Mouse (Mus musculus): Measurements from ENCODE around the gene Atp5f1. TPM values are rescaled to one million over a fixed set of nuclear protein-coding genes. Genes with fewer than 3 reads are reported as not detected.
"Not testable (repeated sequence)": the region's sequence is repeated elsewhere in the genome, so short reads cannot be mapped to it uniquely, and the experiment has no call there.

Gene Atp5f1
- total RNA-seq (2022), result 100 to 1,000 TPM; 237 to 261 (median 249) TPM

DNA sequence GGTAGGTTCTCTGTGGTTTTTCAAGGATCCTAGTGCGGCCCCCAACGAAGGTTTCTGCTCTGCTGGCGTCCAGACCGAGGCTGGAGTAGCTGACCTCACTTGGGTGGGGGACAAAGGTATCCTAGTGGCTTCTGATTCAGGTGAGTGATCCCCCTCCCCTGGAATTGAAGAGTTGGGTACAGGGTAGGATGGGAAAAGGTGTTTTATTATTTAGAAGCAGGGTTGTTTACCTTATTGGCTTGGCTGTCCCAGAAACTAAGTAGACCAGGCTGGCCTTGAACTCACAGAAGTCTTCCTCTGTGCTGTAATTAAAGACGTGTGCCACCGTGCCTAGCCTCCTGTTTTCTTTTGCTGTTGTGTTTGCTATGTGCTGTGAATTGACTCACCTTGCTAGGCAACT is at the start of gene Atp5f1:
TSS of gene Atp5f1 (minus strand) at position 101 of the 400 bp plus-strand sequence.
- DNase-seq (ENCODE audit: low spot score in 2 of 2), result no peak

DNA sequence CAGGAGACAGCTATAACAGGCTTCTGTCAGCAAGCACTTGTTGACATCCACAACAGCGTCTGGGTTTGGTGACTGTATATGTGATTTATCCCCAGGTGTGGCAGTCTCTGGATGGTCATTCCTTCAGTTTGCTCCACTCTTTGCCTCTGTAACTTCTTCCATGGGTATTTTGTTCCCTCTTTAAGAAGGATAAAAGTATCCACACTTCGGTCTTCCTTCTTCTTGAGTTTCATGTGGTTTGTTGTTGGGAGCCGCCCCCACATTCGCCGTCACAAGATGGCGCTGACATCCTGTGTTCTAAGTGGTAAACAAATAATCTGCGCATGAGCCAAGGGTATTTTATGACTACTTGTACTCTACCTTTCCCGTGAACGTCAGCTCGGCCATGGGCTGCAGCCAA is 43.5 kb upstream of the Atp5f1 start:
- DNase-seq (ENCODE audit: low spot score in 2 of 2), result not testable (repeated sequence)

DNA sequence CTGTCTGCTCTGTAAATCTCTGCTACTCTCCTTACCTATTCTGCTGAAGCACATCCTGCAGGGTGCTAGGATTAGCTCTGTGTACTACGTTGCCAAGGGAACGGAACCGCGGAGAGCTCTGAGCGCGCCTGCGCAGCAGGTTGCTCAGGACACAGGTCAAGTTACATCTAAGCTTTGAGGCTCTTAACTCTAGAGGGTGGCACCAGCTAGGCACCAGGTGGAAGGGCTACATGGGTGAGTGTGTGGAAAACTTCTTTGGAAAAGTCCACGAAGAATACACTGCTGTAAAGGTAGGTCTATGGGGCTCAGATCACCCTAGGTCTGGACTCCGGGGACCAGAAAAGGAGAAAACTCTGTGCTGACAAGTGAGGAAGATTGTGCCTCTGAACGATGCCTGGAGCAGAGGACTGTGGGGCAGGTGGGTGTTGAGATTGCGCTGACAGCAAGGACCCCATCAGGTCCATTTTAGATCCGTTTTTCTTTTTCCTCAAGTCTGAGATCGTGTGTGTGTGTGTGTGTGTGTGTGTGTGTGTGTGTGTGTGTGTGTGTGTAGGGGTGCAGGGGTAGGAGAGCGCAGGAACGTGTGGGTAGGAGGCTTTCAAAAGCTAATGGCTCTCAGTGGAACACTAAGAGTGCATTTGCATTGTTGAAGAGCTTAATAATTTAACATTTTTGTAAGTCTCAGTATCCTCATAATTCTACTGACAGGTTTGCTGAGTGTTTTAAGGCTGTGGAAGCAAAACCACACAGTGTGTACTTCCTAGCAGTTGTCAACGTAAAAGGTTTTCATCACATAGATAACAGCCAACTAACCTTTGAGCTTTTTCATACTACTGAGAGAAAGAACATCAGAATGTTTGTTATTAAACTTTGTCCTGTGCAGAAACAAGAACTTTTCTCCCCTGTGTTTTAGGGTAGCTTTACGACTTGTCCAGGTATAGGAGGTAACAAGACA is 41.8 kb upstream of the Atp5f1 start:
- peak in 1 of 2 experiments; percentile 32 for DNase-seq (ENCODE audit: low spot score in 2 of 2)

DNA sequence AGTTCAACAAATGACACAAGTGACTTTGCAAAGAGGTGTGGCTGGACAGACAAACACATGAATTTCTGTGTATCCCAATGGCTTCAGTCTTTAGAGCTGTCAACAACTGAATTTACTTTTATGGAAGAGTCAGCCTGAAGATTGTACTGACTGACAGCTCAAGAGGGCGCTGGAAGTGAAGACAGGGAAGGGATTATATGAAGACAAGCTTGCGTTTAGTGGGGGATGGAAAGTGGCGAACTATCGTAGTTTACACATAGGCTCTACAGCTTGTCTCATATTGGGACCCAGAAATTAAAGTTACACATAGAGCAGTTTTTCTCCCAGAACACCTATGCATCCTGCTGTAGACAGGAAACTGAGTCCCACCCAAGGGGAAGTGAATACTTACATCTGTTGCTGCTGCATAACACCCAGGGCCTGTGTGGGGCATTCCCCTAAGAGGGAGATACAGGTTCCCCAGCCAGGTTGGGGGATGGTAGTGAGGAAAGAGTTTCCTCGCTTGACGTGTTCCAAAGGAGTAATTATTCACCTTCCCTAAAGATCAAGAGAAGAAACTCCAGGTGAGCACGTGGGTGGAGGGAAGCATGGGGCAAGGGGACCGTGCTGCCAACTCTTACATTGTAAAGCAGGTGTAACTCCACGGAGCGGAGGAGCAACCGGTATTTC is 40.9 kb upstream of the Atp5f1 start:
- no peak for DNase-seq (ENCODE audit: low spot score in 2 of 2)

DNA sequence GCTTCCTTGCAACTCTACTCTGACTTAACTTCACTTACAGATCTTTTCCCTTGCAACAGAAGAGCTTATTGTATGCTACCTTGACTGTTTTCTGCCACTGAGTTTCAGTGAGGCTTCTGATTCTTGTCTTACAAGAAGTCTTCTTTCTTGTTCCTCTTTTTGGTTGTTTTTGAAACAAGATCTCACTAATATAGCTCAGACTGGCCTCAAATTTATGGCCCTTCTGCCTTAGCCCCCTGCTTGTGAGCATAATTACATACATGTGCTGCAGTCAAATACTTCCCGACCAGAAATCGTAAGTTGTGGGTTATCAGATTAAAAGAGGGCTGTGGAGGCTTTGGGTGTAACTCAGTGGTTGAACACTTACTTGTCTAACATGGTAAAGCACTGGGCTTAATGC is 34.8 kb upstream of the Atp5f1 start:
- DNase-seq (ENCODE audit: low spot score in 2 of 2), result no peak

DNA sequence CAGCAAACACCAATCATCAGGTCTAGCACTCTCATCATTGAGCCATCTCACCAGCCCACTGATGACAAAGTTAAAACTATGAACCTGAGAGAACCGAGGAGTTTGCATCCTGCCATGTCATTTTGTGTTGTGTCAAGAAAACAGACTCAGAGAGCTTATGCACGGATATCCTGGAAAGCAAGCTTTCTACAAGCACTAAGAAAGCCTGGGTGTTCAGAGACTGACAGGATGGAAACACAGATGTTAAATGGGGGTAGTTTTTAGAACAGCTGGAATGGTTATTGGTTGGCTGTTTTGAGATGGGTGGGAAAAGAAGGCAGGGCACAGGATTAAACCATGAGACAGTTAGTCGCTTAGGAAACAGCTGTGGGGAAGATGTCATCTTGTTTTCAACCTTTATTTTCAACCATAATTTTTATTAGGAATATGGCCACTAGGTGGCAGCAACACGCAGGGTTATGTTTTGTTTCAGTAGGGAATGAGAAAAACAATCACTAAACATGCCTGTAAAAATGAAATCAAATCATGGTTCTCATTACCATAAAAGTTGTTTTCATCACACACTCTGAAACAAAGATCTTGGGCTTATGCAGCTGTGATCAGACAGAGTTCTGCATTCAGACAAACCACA is 31.9 kb upstream of the Atp5f1 start:
- peak in 1 of 2 experiments; percentile 55 for DNase-seq (ENCODE audit: low spot score in 2 of 2)

DNA sequence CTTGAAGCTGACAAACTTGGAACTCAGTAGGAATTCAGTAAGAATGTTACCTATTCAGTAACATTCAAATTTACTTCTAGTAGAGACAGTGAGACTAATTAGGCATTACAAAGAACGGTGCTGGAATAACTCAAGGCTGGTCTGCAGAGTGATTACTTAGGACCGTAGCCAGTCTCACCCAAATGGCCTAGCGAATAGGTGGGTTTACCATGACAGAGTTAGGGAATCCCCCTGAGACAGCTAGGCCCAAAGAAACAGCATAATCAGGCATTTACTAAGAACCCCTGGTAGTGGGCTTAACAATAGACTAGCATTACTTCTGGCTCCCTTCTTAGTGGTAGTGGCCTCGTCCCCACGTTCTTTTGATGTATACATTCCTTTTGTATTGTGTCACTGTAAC is 29.7 kb upstream of the Atp5f1 start:
- not testable (repeated sequence) for DNase-seq (ENCODE audit: low spot score in 2 of 2)

DNA sequence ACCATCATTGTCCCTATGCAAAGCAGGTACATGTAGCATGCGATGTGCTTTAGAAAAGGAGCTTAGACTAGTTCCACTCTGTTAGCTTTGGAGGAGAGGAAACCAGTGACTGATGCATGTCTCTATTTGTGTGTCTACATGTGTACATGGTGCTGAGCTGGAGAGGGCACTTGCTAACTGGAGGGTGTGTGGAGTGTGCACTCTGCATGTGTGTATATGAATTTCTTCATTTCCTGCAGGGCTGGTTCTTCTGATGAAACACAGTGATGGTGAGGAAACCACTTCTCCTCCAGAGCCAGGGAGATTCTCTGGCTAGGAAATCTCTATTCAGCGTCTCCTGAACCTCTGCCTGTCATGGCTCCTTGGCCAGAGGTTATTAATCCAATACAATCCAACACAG is 14.3 kb upstream of the Atp5f1 start:
- no peak for DNase-seq (ENCODE audit: low spot score in 2 of 2)

DNA sequence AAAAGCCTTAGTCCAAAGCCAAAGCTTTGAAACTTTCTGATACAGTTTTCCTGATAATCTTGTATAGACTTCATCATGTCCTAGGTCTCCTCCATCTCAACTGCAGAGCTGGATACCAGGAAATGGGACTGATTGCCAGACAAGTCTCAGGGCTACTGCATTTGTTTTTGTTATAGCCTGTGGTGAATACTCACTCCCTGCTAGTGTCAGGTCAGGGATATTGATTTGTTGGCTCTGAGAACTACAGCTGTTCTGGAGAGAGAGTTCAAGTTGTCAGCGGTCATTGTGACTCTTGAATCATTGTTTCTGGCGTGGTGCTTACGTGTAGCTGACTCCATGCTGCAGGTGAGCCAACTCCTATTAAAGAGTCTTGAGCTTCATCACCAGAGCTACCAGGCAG is 13.5 kb upstream of the Atp5f1 start, which contains the start of gene Ovgp1:
TSS of gene Ovgp1 (plus strand) at position 301 of the 400 bp plus-strand sequence.
- no peak for DNase-seq (ENCODE audit: low spot score in 2 of 2)

DNA sequence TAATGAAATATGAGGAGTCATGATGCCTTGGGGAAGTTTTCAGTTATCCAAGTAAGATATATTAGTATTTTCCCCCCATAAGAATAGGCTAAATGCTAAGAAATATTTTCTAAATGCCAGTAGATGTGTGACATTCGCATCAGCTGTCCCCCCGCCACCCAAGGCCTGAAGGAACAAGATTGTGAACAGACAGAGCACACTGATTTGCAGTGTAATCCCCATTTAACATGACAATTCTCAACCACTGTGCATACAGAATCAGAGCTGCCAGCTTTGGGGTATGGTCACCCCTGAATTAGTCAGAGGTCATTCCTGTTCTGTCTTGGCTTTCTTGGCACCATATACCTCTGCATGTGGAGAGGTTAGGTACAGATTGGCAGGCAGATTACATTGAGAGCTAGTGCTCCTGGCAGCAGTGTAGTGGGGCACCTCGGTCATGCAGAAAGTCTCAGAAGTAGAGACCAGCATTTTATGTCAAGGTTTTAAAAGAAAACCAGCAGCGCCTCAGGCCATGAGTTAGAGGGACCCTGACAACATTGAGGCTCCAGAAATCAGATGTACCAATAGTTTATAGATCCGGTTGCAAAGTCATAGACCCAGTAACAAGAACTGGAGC is 12.0 kb upstream of the Atp5f1 start:
- DNase-seq (ENCODE audit: low spot score in 2 of 2), result no peak

DNA sequence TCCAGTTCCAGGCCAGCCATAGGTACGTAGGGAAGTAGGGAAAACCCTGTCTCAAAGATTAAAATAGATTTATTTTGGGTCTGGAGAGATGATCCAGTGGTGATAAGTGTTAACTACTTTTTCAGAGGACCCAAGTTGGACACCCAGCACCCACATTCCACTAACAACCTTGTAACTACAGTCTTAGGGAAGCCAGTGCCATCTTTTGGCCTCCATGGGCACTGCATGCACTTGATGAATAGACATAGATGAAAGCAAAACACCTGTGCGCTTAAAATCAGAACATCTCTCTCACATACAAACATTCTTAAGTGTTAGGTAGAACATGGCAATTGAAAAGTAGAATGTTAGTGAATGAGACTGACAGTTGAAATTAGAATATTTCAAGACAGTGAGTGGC is 801 bp upstream of the Atp5f1 start:
- DNase-seq (ENCODE audit: low spot score in 2 of 2), result no peak

DNA sequence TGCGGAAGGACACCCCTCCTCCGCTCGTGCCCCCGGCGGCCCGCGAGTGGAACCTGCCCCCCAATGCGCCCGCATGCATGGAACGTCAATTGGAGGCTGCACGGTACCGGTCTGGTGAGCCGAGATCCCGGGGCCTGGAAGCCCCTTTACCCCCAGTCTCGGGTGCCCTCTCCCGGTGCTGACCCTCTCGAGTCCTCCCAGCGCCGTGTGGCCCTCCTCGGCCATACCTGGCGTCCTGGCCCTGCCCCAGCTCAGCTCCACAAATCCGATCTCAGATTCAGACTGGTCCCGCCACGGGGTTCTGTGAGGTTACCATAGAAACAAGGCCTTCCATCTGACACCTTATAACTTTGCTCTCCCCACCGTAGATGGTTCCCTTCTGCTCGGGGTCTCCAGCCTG is 314 bp downstream of the Atp5f1 start:
- DNase-seq (ENCODE audit: low spot score in 2 of 2), result peak in 1 of 2 experiments; percentile 23

DNA sequence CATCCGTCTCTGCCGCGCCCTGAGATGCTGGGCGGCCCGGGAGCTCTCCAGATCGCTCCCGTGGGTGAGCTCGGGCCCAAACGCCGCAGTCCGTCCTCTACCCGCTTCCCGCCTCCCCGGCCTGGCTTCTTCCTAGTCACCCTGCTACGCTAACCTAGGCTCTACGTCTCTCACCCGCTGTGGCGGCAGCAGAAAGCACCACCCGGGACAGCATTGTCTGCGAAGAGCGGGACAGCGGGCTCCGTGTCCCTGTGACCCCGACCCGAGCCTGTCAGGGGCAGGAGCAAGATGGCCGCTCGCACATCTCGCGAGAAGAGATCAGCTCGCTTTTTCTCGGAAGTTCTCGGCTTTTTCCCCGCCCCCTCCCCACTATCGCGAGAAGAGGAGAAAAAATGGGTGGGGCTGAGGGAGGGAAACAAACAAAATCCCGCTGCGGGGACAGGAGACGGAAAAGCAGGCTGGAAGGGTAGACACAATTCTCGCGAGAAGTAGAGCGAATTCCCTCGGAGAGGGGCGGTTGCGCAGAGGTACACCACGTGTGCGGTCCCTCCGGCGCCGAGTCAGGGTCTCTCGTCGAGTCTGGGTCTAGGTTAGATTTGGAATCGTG is 822 bp downstream of the Atp5f1 start, which contains the start of gene Wdr77:
TSS of gene Wdr77 (plus strand) at position 396 of the 607 bp plus-strand sequence.
- peak; percentile 95 to 96 for DNase-seq (ENCODE audit: low spot score in 2 of 2)

DNA sequence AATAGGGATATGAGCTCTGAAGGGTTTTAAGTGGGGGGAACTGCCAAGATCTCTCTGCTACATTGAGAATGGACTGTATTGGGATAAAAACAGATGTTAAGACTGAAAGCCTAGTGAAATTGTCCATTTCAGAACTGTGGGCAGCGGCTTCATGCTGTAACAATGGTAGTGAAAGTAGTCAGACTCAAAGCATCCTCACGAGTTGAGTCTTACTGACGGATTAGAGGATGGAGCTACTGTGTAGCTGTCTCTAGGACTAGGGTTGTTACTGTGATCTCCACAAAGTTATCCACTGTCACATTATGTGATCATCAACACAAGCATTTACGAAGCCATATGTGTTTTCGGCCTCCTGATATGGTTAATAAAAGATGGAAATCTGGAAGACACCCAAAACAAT is 1.7 kb downstream of the Atp5f1 start:
- no peak for DNase-seq (ENCODE audit: low spot score in 2 of 2)

DNA sequence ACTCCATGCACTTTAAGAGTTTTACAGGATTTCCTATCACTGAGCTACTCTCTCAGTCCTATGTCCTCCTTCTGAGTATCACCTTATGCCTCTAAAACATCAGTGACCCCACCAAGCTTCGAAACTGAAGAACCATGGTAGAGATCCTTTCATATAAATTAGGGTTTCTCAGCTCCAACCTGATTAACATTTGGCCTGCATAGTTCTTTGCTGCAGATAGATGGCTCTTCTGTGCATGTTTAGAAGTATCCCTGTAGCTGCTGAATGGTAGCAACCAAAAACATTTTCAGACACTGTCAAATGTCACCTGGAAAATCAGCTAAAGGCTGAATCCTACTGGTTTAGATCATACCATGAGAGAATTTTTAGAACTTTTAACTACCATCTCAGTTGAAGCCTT is 2.7 kb downstream of the Atp5f1 start:
- no peak for DNase-seq (ENCODE audit: low spot score in 2 of 2)

DNA sequence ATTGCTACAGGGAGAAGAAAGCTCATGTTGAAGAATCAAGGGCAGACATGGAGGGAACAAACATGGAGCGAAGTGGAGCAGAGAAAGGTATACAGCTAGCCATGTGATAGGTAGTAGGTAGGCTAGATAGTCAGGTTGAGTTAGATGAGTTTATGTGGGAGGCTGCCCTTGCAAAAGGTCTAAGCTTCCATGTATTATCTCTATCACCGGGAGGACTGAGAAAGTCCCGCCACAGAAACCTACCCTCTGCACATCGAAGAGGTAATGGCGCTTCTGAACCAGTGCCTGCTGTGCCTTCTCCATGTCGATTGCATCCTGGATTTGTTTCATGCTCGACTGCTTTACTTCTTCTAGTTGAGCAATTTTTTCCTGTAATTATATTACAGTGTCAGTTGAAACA is 8.6 kb downstream of the Atp5f1 start:
- DNase-seq (ENCODE audit: low spot score in 2 of 2), result no peak

DNA sequence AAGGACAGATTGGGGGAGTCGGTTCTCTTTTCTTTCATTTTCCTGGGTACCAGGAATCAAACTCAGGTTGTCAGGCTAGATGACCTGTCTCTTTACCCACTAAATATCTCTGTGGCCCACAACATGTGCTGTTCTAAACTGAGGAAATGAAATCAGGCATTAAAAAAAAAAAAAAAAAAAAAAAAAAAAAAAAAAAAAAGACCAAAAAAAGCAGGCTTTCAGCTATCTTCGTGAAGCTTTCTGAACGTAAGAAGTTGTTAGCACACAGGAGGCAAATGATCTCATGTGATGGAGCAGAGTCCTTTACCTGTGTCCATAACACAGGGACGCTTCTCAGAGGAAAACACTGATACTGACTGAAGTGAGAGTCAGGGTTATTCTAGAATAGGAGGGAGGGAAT is 23.8 kb downstream of the Atp5f1 start:
- no peak for DNase-seq (ENCODE audit: low spot score in 2 of 2)

DNA sequence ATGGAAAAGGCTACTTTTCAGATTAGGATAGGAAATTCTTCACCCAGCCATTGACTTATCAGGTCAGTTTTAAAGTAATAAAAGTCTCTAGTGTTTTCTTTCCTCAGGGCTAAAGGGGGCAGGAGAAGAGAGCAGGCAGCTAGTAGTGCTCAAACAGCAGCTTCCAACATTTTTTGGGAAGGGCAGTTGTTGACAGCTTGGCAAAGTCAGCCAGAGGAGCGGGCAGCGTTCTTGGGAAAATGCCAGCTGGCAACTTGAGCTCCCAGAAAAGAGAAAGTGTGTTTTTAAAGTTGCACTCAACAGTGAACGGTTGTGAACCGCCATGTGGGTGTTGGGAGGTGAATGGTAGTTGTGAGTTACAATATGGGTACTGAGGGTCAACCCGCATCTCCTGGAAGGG is 24.9 kb downstream of the Atp5f1 start:
- no peak for DNase-seq (ENCODE audit: low spot score in 2 of 2)

DNA sequence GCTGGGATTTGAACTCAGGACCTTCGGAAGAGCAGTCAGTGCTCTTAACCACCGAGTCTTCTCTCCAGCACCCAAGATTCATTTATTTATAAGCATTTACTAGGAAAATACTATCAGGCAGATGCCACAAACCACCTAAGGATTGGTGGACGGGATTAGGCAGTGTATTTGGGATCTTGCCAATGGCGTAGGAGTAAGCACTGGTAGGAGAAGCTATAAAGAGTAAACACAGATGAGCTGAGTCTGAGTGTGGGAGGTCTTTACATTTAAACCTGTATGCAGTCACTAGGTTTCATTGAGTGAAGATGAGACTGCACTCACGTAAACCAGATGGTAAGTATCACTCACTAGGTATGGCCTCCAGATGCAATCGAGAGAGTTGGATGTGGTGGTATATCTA is 26.0 kb downstream of the Atp5f1 start:
- no peak for DNase-seq (ENCODE audit: low spot score in 2 of 2)

DNA sequence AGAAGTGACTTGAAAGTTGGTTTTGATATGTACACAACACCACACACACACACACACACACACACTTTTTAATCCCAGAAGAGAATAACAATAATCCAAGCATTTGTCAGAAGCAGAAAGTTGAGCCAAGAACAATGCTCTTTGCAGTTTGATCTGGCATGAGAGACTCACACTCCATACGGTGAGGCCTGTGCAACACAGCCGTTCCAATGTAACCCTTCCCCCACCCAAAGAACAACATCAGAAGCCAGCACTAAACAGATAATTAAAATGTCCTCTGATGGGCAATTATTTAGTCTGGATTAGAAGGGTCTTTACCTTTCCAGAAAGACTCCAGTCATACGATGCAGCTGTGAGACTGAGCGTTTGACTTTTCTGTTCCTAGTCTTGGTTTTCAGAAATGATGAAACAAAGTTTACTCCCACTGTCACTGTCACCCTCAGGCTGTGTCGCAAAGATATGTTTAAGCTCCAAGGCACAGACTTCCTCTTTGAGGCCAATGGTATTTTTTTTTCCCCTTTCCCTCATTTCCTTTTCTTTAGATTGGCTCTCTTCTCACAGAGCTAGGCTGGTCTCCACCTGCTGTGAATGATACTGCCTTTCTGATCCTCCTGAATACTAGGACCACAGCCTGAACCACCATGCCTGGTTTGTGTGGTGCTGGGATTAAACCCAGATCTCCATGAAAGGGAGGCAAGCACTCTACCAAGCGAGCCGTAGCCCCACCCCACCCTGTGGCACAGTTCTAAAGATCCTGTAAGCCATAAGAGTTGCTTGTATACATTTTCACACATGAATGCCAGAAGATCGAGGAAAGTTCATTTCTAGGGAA is 27.4 kb downstream of the Atp5f1 start, which contains the start of gene I830077J02Rik:
TSS of gene I830077J02Rik (minus strand) at position 425 of the 832 bp plus-strand sequence.
- DNase-seq (ENCODE audit: low spot score in 2 of 2), result no peak
